Mouse (Mus musculus) right cerebral cortex, postnatal 14 days (tissue): ENCODE data around the gene Gm572.

Source experiments
- DNase-seq: peaks from one replicate; pipeline ENCODE4 v3.0.0; 2022

Gm572 gene

DNA sequence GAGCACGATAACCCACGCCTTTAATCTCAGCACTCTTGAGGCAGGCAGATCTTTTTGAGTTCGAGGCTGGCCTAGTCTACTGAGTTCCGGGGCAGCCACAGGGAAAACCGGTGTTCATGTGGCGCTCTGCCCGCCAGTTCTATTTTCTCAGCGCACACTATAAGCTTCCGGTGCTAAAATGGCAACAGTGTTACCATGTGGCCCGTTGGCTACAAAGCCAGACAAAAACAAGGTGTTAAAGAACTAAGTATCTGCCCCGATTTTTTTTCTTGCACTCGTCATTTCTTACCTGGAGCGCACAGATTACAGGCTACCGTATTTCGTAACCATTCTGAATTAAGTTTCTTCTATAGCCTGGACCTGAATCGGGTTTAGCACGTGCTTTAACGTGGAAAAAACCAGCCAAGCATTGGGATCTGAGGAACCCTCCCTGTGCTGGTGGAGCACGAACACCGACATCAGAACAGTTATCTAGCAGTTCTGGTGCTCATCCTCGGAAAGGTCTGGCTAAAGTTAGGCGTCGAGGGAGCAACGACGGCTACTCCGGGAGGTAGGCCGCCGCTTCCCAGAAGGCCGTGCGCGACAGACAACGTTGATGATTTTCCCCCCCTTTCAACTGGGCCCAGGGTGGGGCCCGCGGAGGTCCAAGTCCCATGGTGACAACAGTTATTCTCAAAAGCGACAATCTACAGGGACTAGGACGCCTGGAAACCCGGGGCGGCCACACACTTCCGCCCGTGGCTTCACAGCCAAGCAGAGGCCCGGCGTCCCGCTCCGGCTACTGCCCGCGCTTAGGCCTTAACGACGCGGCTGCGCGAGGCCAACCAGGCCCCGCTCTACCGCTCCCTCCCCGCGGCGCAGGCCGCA lies 17.1 kb upstream of the Gm572 start:
- peak; percentile 44 for DNase-seq

- peak; percentile 98 for DNase-seq
Measured at GRCm38 (mm10) chr4:148626623-148627185, 16.4 kb upstream of the Gm572 start, which contains the start of gene Tardbp. Gene Tardbp (minus strand): TSS chr4:148627019.

- DNase-seq, result no peak
Measured at GRCm38 (mm10) chr4:148627246-148627645, 15.9 kb upstream of the Gm572 start.

GRCm38 (mm10) chr4:148632013-148632692 lies 11.0 kb upstream of the Gm572 start:
- DNase-seq, result no peak

- DNase-seq, result no peak
Measured at GRCm38 (mm10) chr4:148633395-148634061, 9.6 kb upstream of the Gm572 start.

GRCm38 (mm10) chr4:148635309-148635708 lies 7.8 kb upstream of the Gm572 start:
- no peak for DNase-seq

GRCm38 (mm10) chr4:148638302-148638701 lies 4.8 kb upstream of the Gm572 start:
- no peak for DNase-seq

- no peak for DNase-seq
Measured at GRCm38 (mm10) chr4:148639455-148639854, 3.7 kb upstream of the Gm572 start.

DNA sequence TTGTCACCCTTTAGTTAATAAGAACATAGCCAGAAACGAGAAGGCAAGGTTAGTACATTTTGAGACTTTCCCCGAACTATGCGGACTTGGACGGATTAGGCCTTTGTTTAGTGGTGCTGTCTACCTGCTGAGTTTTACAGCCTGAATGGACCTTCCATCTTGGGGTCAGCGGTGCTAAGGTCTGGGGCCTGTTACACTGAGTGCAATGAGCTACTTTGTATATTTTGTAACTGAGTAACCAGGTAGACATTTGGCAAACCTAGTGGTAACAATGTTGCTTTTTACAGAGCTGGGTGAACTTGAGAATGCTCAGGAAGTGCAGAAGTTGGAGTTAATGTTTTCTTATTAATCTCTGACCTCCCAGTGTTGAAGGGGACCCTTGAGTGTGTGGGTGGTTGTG lies 2.0 kb upstream of the Gm572 start:
- DNase-seq, result no peak

- DNase-seq, result peak; percentile 68
Measured at GRCm38 (mm10) chr4:148644157-148644511, 1.0 kb downstream of the Gm572 start.

- DNase-seq, result no peak
Measured at GRCm38 (mm10) chr4:148644926-148645325, 1.8 kb downstream of the Gm572 start.

- DNase-seq, result peak; percentile 45
Measured at GRCm38 (mm10) chr4:148646616-148647015, 3.5 kb downstream of the Gm572 start.

DNA sequence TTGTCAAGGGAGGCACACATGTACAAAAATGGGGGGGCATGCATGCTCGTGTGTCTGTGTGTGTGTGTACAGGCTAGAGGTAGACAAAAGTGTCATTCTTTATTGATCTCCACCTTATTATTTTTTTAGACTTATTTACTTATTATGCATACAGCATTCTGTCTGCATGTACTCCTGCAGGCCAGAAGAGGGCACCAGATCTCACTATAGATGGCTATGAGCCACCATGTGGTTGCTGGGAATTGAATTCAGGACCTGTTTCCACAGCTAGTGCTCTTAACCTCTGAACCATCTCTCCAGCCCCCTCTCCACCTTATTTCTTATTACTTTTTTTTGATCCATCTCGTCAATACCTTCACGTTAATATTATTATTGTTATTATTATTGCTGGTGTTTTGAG lies 6.2 kb downstream of the Gm572 start:
- no peak for DNase-seq

GRCm38 (mm10) chr4:148651045-148651444 lies 7.9 kb downstream of the Gm572 start:
- DNase-seq, result no peak

DNA sequence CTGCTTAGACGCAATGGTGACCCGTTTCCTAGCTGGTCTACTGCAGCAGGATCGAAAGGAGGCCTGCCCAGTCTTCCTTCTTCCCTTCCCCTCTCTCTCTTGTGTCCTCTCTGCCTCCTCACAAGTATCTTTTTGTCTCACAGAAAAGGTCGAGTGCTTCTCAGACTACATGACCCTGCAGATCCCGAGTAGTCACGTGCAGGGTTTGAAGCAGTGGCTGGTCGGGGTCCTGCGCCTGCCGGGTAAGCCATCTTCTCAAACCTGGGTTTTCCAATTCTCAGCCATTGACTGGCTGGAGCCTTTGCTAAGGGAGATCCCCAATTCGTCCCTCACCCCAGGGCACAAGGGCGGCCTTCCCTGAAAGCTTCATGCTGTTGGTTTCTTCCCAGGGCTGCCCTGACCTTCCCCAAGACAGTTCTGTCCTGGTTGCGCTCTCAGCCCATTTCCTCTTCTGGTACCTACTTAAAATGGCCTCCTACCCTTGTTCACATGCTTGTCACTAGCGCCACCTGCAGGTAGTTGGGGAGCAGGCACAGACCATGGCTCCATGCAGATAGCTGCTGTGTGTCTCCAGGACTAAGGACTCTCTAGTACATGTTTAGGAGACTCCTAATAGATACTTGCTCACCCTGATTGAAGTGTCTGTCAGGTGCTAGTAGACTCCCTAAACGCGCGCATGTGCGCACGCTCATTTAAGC lies 11.7 kb downstream of the Gm572 start:
- DNase-seq, result peak; percentile 32

GRCm38 (mm10) chr4:148656691-148657258 lies 13.7 kb downstream of the Gm572 start:
- no peak for DNase-seq

GRCm38 (mm10) chr4:148657776-148658175 lies 14.7 kb downstream of the Gm572 start:
- no peak for DNase-seq

DNA sequence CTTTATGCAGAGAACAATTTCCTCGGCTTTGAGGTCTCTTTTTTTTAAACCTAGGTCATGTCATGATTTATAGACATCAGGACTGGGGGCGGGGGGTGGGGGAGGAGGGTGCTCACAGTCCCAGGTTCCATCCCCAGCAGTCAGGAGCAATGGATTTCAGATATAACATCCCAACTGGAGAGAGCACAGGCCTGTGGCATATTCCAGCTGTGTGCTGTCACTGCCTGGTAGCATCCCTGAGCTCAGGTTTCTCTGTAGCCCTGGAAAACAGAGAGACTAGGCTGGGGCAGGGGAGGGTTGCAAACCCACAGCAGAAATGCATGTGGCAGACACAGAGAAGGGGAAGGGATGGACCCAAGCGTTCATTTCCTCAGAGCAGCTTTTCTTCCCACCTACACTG lies 17.1 kb downstream of the Gm572 start:
- DNase-seq, result no peak

DNA sequence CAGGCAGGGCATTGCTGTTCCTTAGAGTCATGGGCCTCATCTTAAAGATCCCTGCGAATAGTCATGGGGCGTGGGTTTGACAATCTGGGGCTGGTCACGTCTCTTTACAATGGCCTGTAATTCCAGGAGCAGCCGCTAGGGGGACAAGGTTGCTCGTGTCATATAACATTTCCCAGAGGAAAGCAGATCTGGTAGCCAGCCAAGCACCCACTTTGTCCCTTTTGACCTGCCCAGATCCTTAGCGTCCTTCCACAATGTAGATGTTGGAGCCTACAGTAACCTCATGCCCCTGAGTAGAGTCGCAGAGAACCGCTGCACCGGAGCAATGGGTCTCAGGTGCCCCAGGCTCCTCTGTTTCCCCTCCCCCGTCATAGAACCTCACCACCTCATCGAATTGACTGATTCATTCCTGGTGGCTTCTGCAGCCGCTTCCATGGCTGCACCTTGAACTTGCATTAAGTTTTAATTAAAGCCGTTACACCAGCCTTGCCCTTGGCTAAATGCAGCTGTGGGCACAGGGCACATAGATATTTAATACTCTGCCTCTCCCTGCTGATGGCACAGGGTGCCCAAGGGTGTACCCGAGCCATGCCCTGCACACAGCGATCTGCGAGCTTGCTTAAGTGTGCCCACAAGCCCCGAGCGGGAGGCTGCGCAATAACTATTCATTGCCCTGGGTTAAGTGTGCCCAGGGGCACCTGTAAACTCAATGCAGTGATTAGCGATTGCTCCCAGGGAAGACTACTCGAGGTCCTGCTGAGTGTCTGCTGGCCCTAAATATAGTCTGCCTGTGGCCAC lies 19.2 kb downstream of the Gm572 start:
- DNase-seq, result peak; percentile 69

DNA sequence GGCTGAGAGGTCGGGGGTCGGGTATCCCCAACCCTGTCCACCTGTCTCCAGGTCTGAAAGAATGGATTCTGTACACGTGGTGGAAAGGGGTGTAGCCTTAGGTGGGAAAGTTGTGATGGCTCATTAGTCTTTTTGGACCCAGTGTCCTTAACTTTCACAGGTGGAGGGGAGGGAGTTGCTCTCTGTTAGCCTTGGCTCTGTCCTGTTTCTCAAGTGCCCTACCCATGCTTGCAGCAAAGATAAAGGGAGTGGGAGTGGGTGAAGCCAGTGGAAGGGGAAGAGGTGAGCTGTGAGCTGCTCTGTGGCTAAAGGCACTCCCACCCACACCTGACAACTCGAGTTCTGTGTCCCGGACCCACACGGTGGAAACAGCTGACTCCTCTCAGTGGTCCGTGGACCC lies 20.2 kb downstream of the Gm572 start:
- no peak for DNase-seq

DNA sequence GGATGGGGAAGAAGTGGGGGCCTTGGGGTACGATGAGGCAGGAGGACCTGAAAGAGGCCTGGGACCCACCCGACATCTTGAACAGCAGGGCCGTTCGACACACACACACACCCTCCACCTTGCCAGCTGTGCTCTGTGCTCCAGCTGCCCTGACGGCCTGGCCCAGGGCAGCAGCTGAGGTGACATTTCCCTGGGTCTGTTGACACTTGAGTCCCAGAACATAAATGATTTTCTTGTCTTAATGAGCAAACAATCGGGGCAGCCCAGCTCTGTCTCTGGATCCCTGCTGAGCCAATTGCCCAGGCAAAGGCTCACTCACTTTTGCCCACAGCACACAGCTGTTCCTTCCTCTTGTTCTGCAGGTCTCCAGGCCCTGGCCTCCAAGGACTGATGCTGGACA lies 20.9 kb downstream of the Gm572 start:
- DNase-seq, result no peak
